Mouse (Mus musculus) macrophage (primary cell): ENCODE results near the gene Clcn1. TPM values are rescaled to one million over a fixed set of nuclear protein-coding genes. Genes with fewer than 3 reads are reported as not detected.

Experiments
- H3K27ac ChIP-seq: fragments of 350-480 bp; formaldehyde crosslinking; 2 replicates; pipeline ENCODE4 v1.9.0; 2021
- H3K36me3 ChIP-seq: fragments of 350-480 bp; formaldehyde crosslinking; 2 replicates; pipeline ENCODE4 v1.9.0; 2021; ENCODE audit errors: inconsistent target
- H3K4me3 ChIP-seq: fragments of 350-480 bp; formaldehyde crosslinking; 2 replicates; pipeline ENCODE4 v1.9.0; 2021; ENCODE audit errors: inconsistent target
- H3K79me2 ChIP-seq: fragments of 350-480 bp; formaldehyde crosslinking; 2 replicates; pipeline ENCODE4 v1.9.0; 2021; ENCODE audit errors: inconsistent target
- WGBS: methylation state at CpG from one replicate; pipeline ENCODE4 v1.1.7; 2026; ENCODE audit warnings: inconsistent platforms; ENCODE audit not compliant: missing documents; 5-methylcytosine and 5-hydroxymethylcytosine counted together
- polyA plus RNA-seq: library from polyadenylated mRNA; stranded (reverse); fragments of 250-400 nt; gene quantifications from 3 replicates; pipeline ENCODE4 v1.2.4, GENCODE M21; 2018; ENCODE audit warnings: inconsistent platforms

Clcn1 gene
- polyA plus RNA-seq, 1 experiment from 2014 or later: 0.09 TPM

- Histone ChIP-seq H3K27ac (no peak overlapping the region), H3K79me2 (peaks cover 20% of the 10 kb centered on the region), H3K4me3 (no peak overlapping the region), H3K36me3 (peaks cover 82% of the 10 kb centered on the region)
Observed at GRCm38 (mm10) chr6:42270817-42271216, 15.7 kb upstream of the Clcn1 start.

- H3K4me3 ChIP-seq: no peak overlapping the region
- H3K36me3 ChIP-seq: peaks cover 94% of the 10 kb centered on the region
- 80% methylated on average over 1 of the region's 2 CpGs for WGBS
- no peak overlapping the region for H3K27ac ChIP-seq
- no peaks in the 10 kb centered on the region for H3K79me2 ChIP-seq
Observed at GRCm38 (mm10) chr6:42276151-42276550, 10.3 kb upstream of the Clcn1 start.

- Histone ChIP-seq H3K4me3 (no peak overlapping the region), H3K27ac (no peak overlapping the region), H3K79me2 (no peaks in the 10 kb centered on the region), H3K36me3 (peaks cover 42% of the 10 kb centered on the region)
- 49% methylated on average over 5 of the region's 5 CpGs for WGBS
Observed at GRCm38 (mm10) chr6:42282865-42283528, 3.5 kb upstream of the Clcn1 start.

- Histone ChIP-seq H3K27ac (no peak overlapping the region), H3K36me3 (no peaks in the 10 kb centered on the region), H3K4me3 (no peak overlapping the region), H3K79me2 (no peaks in the 10 kb centered on the region)
Observed at GRCm38 (mm10) chr6:42287562-42287961, 1.1 kb downstream of the Clcn1 start.

- 29% methylated on average over 6 of the region's 6 CpGs for WGBS
- Histone ChIP-seq H3K4me3 (no peak overlapping the region), H3K79me2 (no peaks in the 10 kb centered on the region), H3K36me3 (no peaks in the 10 kb centered on the region), H3K27ac (no peak overlapping the region)
Observed at GRCm38 (mm10) chr6:42293327-42293726, 6.8 kb downstream of the Clcn1 start.

- no peak overlapping the region for H3K27ac ChIP-seq
- H3K36me3 ChIP-seq: no peaks in the 10 kb centered on the region
- 71% methylated on average over 3 of the region's 3 CpGs for WGBS
- H3K4me3 ChIP-seq: no peak overlapping the region
- H3K79me2 ChIP-seq: no peaks in the 10 kb centered on the region
Observed at GRCm38 (mm10) chr6:42295549-42296094, 9.1 kb downstream of the Clcn1 start.

- 0% methylated on average over 5 of the region's 5 CpGs for WGBS
- Histone ChIP-seq H3K79me2 (no peaks in the 10 kb centered on the region), H3K36me3 (no peaks in the 10 kb centered on the region), H3K4me3 (peak overlapping the region; percentile 5; the same call in 1 of the 2 replicates), H3K27ac (peak overlapping the region; percentile 59)
Observed at GRCm38 (mm10) chr6:42299362-42299761, 12.9 kb downstream of the Clcn1 start.

GRCm38 (mm10) chr6:42309816-42310378, 23.4 kb downstream of the Clcn1 start:
- Histone ChIP-seq H3K27ac (no peak overlapping the region), H3K4me3 (no peak overlapping the region), H3K79me2 (no peaks in the 10 kb centered on the region), H3K36me3 (no peaks in the 10 kb centered on the region)
- 68% methylated on average over 8 of the region's 8 CpGs for WGBS

GRCm38 (mm10) chr6:42310427-42311053, 24.1 kb downstream of the Clcn1 start:
- Histone ChIP-seq H3K79me2 (no peaks in the 10 kb centered on the region), H3K4me3 (no peak overlapping the region), H3K36me3 (no peaks in the 10 kb centered on the region), H3K27ac (no peak overlapping the region)
- 43% methylated on average over 2 of the region's 2 CpGs for WGBS

GRCm38 (mm10) chr6:42318293-42318692, 31.8 kb downstream of the Clcn1 start:
- no peak overlapping the region for H3K27ac ChIP-seq
- 99% methylated on average over 4 of the region's 4 CpGs for WGBS
- no peak overlapping the region for H3K4me3 ChIP-seq
- no peaks in the 10 kb centered on the region for H3K36me3 ChIP-seq
- no peaks in the 10 kb centered on the region for H3K79me2 ChIP-seq

GRCm38 (mm10) chr6:42323371-42324066, 37.0 kb downstream of the Clcn1 start:
- 15% methylated on average over 27 of the region's 28 CpGs for WGBS
- H3K27ac ChIP-seq: no peak overlapping the region
- H3K36me3 ChIP-seq: no peaks in the 10 kb centered on the region
- no peak overlapping the region for H3K4me3 ChIP-seq
- no peaks in the 10 kb centered on the region for H3K79me2 ChIP-seq

- no peaks in the 10 kb centered on the region for H3K36me3 ChIP-seq
- H3K79me2 ChIP-seq: no peaks in the 10 kb centered on the region
- H3K27ac ChIP-seq: no peak overlapping the region
- no peak overlapping the region for H3K4me3 ChIP-seq
- 3% methylated on average over 32 of the region's 32 CpGs for WGBS
Observed at GRCm38 (mm10) chr6:42324067-42324481, 37.6 kb downstream of the Clcn1 start.

GRCm38 (mm10) chr6:42324482-42325267, 38.2 kb downstream of the Clcn1 start, which contains the start of gene Fam131b:
Gene Fam131b, minus strand, starts transcription at chr6:42324643.
- Histone ChIP-seq H3K27ac (no peak within 1 kb of the TSS), H3K36me3 (no peaks in the 10 kb centered on the region), H3K4me3 (peak within 1 kb of the TSS; percentile 7; the same call in 1 of the 2 replicates), H3K79me2 (no peaks in the 10 kb centered on the region)
- 2% methylated on average over 50 of the region's 68 CpGs for WGBS

- Histone ChIP-seq H3K27ac (no peak overlapping the region), H3K36me3 (no peaks in the 10 kb centered on the region), H3K79me2 (no peaks in the 10 kb centered on the region), H3K4me3 (peak overlapping the region; percentile 7; the same call in 1 of the 2 replicates)
- WGBS: 12% methylated on average over 7 of the region's 7 CpGs
Observed at GRCm38 (mm10) chr6:42325268-42325609, 38.8 kb downstream of the Clcn1 start.
